In genomic region chr8:108536911-108537351, GRCm38 (mm10) we compare ENCODE assay signal across 9 mouse cellular contexts.
A peak's percentile ranks its signal among the peaks of the same experiment; 100 is the strongest.
DNase-seq lines count a peak whose midpoint lies in the region; ATAC-seq and TF ChIP-seq lines count a peak whose summit lies in the region.
"Had no signal": no experiment of that assay in that cellular context is flagged by ENCODE, and none has a peak within 500 bp of the region (broad histone marks: within the 10 kb centered on the region; RNA-seq: fewer than 3 reads in every experiment).

No protein-coding gene starts in this region.

- no peaks in the 10 kb centered on the region for H3K9me3 ChIP-seq in hindbrain, embryonic 10.5 days
- no peaks in the 10 kb centered on the region for H3K9me3 ChIP-seq in midbrain, embryonic 13.5 days

- no peak for ATAC-seq in midbrain, embryonic 13.5 days

- no peak for TF ChIP-seq CTCF in left cerebral cortex, adult 2 months (IDR thresholded peaks at IDR 0.05)

- peak overlapping the region; percentile 35 for H3K4me3 ChIP-seq in left cerebral cortex, adult 2 months
- no peak overlapping the region for H3K4me3 ChIP-seq in hindbrain, embryonic 10.5 days
- H3K4me3 ChIP-seq in midbrain, embryonic 13.5 days (replicated peaks): peak overlapping the region; percentile 26

- intact Hi-C loops in left cerebral cortex, adult 2 months (cut with DNase I): no loop called here

- H3K27ac ChIP-seq in left cerebral cortex, adult 2 months: no peak overlapping the region
- H3K27ac ChIP-seq in hindbrain, embryonic 10.5 days: peak overlapping the region; percentile 29; the same call in 1 of the 2 replicates
- H3K27ac ChIP-seq in midbrain, embryonic 13.5 days: peak overlapping the region; percentile 86

- H3K27me3 ChIP-seq in hindbrain, embryonic 10.5 days (ENCODE audit: insufficient read depth, poor library complexity, severe bottlenecking): no peaks in the 10 kb centered on the region
- H3K27me3 ChIP-seq in midbrain, embryonic 13.5 days: no peaks in the 10 kb centered on the region

- H3K4me2 ChIP-seq in midbrain, embryonic 13.5 days (replicated peaks): peak overlapping the region; percentile 49

- no peaks in the 10 kb centered on the region for H3K36me3 ChIP-seq in hindbrain, embryonic 10.5 days
- H3K36me3 ChIP-seq in midbrain, embryonic 13.5 days: no peaks in the 10 kb centered on the region

- peak overlapping the region; percentile 62 for H3K9ac ChIP-seq in midbrain, embryonic 13.5 days (replicated peaks)

- WGBS in hindbrain, embryonic 10.5 days: 88% methylated on average over 15 of the region's 15 CpGs
- 48% methylated on average over 15 of the region's 15 CpGs for WGBS in midbrain, embryonic 13.5 days

- peak; percentile 15 to 17 for DNase-seq in left cerebral cortex, adult 2 months (ENCODE audit: extremely low spot score in 1 of 2, low spot score in 2 of 2)
- no peak for DNase-seq in left cerebral cortex, adult 11 months (ENCODE audit: low spot score)
- no peak for DNase-seq in hindbrain, embryonic 10.5 days (ENCODE audit: low spot score)
- peak; percentile 20 for DNase-seq in right cerebral cortex, postnatal 14 days
- no peak for DNase-seq in adipocyte (ENCODE audit: low spot score)
- DNase-seq in embryo, embryonic 11 days: no peak
- DNase-seq in adrenal gland, adult 8-10 months: no peak
- DNase-seq: cerebellum, adult 11-12 months had no signal

- H3K4me1 ChIP-seq in hindbrain, embryonic 10.5 days (replicated peaks): peaks cover 18% of the 10 kb centered on the region
- peaks cover 50% of the 10 kb centered on the region for H3K4me1 ChIP-seq in midbrain, embryonic 13.5 days (replicated peaks)

Comparison
In these comparisons a context has a peak if more than half of its experiments do, and no peak if none do; other contexts are left out.
1. DNase-seq: peak in left cerebral cortex, adult 2 months (2 of 2) and right cerebral cortex, postnatal 14 days (single experiment); none in left cerebral cortex, adult 11 months (single experiment), hindbrain, embryonic 10.5 days (single experiment), adipocyte (single experiment), embryo, embryonic 11 days (single experiment) and adrenal gland, adult 8-10 months (single experiment).